Mouse (Mus musculus) urinary bladder, adult 2 months (tissue): ENCODE measurements around the gene Mtor. TPM values are rescaled to one million over a fixed set of nuclear protein-coding genes. Genes with fewer than 3 reads are reported as not detected.

ENCODE experiments used
- DNase-seq: peaks from one replicate; pipeline ENCODE4 v3.0.0; 2022; ENCODE audit warnings: low spot score
- polyA plus RNA-seq: library from polyadenylated mRNA; depleted of rRNA; stranded (reverse); fragments of >200 nt; gene quantifications from 2 replicates; pipeline ENCODE4 v1.2.3, GENCODE M21; 2012

The Mtor gene
- polyA plus RNA-seq, 1 experiment, result 15.6 TPM

- DNase-seq, result no peak
Observed at GRCm38 (mm10) chr4:148442598-148442997, 5.8 kb upstream of the Mtor start.

DNA sequence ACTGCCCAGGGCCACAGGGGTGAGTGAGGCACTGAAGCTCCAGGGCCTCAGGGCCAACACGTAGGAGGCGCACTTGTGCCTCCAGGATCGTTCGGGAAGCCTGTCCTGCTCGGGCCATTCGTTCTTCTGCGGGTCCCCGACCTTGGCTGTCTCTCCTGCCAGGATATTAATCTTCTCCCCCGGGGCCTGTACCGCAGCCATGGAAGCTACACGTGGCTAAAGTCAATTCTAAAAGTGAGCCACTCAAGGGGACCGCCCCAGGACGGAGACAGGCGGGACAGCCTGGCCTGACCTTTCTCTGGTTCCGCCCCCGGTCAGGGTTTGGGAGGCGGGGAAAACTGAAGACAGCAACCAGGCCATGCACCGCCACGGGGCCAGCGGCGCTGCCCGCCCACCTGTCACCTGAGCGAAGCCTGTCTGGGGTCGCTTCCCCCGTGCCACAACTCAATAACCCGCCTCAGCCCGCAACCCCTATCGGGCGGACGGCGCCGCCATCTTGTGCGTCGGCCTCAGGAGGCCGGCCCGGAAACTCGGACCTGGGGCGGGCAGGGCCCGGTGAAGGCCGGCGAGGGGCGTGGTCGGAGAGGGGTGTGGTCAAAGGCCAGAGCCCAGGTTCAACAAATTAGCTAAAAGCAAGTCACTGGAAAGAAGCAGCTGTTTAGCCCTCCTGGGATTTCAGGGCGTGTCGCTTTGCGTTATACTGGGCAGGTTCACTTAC, 4.0 kb upstream of the Mtor start, which contains the start of gene Ubiad1:
Gene Ubiad1 (minus strand): TSS at position 522 of the 718 bp plus-strand sequence.
- peak; percentile 75 for DNase-seq

DNA sequence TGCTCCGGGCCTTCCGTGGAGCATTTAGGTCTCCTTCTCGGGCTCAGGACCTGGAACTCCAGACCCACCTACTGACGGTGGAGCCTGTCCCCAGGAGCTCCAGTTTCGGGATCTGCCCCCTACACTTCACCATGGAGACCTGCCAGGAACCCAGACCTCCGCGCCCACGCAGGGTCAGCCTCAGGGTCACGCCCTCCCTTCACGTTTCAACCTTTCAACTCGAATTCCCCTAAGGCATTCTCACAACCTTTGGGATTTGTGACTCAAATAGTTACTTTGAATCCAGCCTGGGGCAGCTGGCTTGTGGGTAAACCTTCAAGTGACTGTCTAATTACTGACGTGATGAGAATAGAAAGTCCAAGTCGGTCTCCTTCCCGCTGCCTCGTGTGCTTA, 438 bp downstream of the Mtor start:
- DNase-seq, result no peak

DNA sequence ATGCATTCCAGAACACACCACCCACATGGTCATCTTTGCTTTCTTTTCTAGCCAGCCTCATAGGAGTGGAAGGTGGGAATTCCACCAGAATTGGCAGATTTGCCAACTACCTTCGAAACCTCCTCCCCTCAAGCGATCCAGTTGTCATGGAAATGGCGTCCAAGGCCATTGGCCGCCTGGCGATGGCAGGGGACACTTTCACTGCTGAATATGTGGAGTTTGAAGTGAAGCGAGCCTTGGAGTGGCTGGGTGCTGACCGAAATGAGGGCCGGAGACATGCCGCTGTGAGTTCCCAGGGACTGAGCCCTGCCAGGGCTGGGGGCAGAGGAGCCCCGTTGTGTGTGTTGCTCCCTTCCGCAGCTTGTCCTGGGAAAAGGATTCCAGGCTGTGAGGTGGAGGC, 5.3 kb downstream of the Mtor start:
- no peak for DNase-seq

DNA sequence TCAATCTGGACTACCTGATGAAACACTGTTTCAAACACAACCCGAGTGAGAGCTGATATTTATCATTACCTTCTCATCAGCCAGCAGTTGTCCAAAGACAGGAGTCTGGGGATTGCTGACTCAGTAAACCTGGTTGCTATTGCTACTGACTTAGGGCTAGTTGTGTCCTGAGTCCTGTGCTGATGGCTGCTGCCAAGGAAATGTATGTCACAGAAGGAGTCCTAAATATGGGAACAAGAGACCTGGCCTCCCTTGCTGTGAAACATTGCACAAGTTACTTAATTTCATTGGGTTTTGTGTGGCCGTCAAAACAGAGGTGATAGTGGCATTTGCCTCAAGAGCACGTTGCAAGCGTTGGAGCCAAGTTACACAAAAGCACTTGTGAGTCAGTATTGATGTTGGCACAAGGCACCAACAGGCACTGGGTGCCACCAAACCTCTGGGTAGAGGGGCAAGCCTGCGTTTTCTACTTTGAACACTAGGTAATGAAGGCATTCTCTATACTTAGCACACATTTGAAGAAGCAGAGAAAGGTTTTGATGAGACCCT, 7.1 kb downstream of the Mtor start:
- no peak for DNase-seq

- DNase-seq, result no peak
Observed at GRCm38 (mm10) chr4:148460656-148461284, 12.4 kb downstream of the Mtor start.

DNA sequence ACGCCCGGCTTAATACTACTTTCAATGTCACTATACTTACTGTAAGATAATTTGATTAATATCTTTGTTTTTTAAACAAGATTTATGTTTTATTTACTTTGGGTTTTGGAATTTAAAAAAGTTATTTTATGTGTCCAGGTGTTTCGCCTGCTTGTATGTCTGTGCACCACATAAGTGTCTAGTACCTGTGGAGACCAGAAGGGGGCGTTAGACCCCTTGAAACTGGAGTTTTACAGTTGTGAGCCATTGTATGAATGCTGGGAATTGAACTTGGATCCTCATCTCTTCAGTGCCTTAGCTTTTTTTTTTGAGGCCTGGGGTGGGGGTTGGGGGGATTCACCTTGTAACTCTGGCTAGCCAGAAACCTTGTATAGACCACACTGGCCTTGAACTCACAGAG, 13.4 kb downstream of the Mtor start:
- DNase-seq, result no peak

- DNase-seq, result no peak
Observed at GRCm38 (mm10) chr4:148462717-148463116, 14.3 kb downstream of the Mtor start.

DNA sequence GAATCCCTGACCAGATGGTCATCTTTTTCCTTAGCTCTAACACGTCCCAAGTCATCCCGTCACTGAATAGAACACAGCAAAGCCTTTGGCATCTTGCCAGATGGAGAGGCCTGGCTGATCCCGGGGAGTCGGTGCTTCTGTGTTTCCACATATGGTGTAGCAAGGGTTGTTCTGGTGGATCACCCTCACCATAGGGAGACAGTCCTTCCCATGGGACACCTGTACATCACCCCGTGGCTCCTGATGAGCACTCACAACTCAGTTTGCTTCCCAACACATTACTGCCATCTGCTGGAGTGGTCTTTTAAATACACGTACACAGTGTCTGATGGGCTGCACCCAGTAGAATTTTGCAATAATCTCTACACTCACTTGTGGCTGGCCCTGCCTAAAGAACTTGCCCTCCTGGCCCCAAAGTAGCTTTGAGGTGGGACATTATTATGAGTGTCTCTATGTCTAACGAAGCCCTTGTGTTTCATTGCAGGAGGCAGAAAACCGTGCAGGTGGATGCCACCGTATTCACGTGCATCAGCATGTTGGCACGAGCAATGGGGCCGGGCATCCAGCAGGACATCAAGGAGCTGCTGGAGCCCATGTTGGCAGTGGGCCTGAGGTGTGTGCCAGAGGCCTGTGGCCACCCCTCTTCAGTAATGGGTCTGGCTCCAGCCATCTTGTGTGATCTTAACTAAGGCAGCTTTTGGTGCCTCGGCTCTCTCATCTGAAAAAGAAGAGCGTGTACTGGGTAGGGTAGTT, 15.0 kb downstream of the Mtor start:
- no peak for DNase-seq

- no peak for DNase-seq
Observed at GRCm38 (mm10) chr4:148464301-148464700, 15.9 kb downstream of the Mtor start.

GRCm38 (mm10) chr4:148464869-148465268, 16.5 kb downstream of the Mtor start:
- no peak for DNase-seq

- DNase-seq, result no peak
Observed at GRCm38 (mm10) chr4:148466511-148467079, 18.2 kb downstream of the Mtor start.

- no peak for DNase-seq
Observed at GRCm38 (mm10) chr4:148468396-148468795, 20.0 kb downstream of the Mtor start.

DNA sequence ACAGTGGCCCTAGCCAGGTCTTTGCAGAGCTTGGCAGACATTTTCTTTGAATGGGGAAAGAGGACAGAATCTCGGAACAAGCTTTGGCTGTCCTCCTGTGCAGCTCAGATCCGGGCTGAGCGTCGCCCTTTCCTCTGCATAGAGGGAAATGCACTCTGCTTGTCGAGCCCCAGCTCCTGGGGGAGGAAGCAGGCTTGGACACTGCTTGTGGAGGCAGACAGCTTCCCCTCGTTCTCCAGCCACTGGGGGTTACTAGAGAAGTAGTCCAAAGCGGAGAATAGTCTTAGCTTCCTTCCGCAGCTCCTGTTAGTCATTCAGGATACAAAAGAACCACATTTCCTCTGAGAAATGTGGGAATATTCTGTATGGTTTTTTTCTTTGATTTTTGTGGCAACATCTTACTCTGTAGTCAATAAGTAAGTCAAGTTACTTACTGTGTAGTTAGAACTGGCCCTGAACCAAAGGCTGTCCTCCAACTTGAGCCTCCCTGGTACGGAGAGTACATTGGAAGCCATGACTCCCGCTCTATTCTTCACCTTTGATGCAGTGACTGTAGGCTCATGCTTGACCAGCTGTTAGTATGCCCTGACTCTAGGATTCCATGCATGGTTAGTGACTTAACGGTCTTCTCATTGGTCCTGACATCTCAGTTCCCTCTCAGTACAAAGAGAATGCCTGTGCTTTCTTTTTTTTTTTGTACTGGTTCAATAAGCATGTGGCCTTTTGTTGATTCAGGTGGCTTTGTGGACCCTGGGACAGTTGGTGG, 21.3 kb downstream of the Mtor start:
- DNase-seq, result no peak

DNA sequence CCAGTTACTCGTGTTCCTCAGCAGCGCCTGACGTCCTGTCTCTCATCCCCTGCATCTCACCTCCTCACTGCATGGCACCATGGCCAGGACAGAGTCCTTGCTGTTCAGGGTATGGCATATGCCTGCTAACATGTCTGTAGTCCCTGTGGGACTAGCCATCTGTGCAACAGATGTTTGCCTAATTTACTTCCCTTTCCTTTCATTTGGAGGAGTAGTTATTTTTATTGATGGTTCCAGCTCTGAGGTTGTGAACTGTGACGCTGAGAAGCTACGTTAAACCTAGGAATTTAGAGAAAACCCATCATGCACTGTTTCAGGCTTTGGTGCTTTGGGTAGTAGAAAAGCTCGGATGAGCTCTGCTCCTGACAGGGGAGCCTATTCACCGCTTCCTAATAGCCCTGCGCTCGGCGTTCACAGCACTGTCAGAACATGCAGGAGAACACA, 23.0 kb downstream of the Mtor start:
- no peak for DNase-seq

GRCm38 (mm10) chr4:148472436-148473174, 24.2 kb downstream of the Mtor start:
- DNase-seq, result no peak

- DNase-seq, result no peak
Observed at GRCm38 (mm10) chr4:148473496-148473895, 25.1 kb downstream of the Mtor start.

DNA sequence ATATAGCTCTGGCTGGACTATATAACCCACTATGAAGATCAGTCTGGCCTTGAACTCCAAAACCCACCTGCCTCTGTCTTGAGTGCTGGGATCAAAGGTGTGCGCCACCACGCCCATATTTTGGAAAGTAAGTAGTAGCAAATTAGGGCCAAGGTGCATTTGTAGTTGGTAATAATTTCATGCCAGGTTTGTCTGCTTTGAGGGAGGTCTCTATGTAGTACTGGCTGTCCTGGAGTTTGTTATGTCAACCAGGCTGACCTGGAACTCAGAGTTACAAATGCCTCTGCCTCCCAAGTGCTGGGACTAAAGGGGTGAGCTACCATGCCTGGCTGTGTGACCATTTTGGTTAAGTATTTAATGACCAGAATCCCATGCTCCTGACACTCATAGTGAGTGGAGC, 31.8 kb downstream of the Mtor start:
- DNase-seq, result no peak

DNA sequence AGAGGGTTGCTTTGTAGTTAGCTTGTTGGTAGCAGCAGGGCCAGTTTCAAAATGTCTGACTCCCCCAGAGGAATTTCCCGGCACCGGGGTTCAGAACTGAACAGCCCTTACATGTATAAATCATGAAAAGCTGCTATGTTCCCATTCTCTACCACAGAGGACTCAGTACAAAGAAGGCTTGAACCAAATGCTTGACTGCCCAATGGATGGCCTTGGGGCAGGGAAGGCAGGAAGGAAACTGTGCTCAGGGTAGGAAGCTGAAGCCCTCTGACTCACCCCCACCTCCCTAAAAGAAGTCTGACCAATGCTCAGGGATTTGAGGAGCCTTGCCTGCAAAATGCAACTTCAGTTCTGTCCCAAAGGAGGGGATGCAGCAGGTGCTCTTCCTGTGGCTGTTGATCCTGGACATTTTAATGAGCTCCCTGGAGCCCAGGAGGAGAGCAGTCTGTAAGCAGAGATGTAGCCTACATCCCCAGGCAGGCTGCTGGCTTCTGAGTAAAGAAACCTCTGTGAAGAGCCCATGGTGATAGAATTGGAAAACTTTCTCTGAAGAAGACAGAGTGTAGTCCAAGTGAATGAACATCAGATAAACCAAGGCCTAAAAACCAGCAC, 33.3 kb downstream of the Mtor start:
- no peak for DNase-seq

- DNase-seq, result no peak
Observed at GRCm38 (mm10) chr4:148484511-148484910, 36.1 kb downstream of the Mtor start.
